Mouse (Mus musculus) embryo, embryonic 11 days (tissue): ENCODE measurements at regions not wholly inside any gene's neighbourhood (a gene's known extent, or its start where the extent isn't known, plus 50 kb on each side); places are given as distances from the start of the nearest gene placed in this dataset.
"Not testable (repeated sequence)": the region's sequence is repeated elsewhere in the genome, so short reads cannot be mapped to it uniquely, and the experiment has no call there.

Experiments
- DNase-seq: peaks from one replicate; pipeline ENCODE4 v3.0.0-alpha.2; 2015

DNA sequence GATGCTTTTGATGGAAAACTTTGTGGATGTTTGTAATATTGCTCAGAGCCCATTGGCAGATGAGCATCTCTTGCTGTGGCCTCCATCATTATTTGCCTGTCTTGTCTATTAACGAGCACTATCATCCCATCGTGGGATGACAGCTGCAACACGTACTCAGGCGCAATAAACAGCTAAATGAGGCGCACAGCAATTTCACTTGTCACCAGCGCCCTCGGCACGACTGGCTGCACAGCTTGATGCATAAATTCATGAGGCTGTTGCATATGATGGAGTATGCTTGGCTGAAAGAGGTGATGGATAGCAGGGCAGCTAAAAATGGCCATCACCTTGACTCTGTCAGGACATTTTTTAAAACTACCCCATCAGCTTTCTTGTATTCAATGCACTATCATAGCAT, 853.1 kb upstream of the Pou3f2 start:
- peak; percentile 48 for DNase-seq

DNA sequence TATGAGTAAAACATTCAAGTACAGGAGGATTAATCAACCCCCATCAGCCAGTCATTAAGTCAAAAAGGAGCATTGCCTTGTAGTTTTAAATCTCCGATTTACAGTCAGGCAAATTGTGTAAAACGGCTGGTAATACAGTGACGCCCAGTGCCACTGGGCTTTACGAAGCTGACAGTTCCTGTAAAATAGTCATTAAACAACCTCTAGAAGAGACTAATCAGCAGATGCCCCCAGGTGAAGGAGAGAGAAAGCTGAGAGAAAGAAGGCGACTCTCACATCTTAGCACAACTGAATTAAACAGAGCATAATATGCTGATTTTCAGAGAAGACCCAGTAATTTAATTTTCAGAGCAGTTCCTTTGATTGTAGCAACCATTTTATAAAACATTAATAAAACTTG, 850.3 kb upstream of the Pou3f2 start:
- no peak for DNase-seq

GRCm38 (mm10) chr4:23300617-23301016, 812.5 kb upstream of the Pou3f2 start:
- DNase-seq, result no peak

DNA sequence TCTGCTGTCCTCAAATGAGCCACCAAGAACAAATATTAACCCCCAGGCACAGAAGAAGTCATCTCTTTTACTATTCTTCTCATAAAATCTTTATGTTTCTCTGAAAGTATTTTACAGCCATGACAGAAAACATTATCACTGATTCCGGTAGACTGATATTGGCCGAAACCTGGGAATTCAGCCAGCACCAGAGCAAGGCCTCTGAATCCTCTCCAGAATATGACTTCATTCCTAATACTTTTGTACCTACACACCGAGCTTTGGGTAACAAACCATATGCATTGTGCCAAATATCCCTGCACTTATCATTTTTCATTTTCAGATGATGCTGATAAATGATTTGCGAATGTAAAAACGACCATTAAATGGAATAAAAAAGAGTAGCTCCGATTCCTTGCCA, 791.9 kb upstream of the Pou3f2 start:
- no peak for DNase-seq

DNA sequence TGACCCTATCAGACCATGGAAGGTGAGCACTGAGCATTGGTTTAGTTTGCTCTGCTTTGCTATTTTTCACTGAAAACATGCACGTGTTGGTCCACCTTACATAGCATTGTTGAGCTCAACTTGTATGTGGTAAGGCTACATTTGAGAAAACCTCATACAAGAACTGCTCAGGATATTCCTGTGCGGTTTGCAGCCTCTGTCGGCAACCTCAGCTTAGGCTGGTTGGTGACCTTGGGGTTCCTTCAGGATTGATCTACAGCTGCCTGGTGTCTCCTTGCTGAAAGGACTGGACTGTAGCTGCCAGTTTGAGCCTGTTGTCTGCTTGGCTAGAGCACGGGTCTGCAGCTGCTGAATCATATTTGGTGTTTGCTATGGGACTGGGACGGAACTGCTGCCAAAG, 787.0 kb upstream of the Pou3f2 start:
- no peak for DNase-seq

GRCm38 (mm10) chr4:23271947-23272346, 783.8 kb upstream of the Pou3f2 start:
- peak; percentile 43 for DNase-seq

- DNase-seq, result no peak
Measured at GRCm38 (mm10) chr4:23260371-23260770, 772.2 kb upstream of the Pou3f2 start.

DNA sequence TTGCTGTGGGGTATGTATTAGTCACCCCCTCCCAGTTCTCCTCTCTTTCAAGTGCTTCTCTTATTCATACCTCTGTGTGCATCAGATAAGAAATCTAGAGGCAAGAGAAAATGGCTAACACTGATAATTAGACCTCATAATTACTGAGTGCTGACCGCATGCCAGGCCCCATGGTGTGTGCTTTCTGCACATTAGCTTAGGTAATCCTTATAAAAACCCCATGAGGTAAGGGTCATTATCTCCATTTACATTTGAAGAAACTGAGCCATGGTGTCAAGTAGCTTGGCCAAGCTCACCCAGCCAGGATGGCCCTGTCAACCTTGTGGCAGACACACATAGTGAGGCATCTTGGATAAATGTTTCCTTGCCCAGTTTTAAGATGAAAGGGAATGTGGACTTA, 746.8 kb upstream of the Pou3f2 start:
- no peak for DNase-seq

GRCm38 (mm10) chr4:23194756-23195155, 706.6 kb upstream of the Pou3f2 start:
- not testable (repeated sequence) for DNase-seq

DNA sequence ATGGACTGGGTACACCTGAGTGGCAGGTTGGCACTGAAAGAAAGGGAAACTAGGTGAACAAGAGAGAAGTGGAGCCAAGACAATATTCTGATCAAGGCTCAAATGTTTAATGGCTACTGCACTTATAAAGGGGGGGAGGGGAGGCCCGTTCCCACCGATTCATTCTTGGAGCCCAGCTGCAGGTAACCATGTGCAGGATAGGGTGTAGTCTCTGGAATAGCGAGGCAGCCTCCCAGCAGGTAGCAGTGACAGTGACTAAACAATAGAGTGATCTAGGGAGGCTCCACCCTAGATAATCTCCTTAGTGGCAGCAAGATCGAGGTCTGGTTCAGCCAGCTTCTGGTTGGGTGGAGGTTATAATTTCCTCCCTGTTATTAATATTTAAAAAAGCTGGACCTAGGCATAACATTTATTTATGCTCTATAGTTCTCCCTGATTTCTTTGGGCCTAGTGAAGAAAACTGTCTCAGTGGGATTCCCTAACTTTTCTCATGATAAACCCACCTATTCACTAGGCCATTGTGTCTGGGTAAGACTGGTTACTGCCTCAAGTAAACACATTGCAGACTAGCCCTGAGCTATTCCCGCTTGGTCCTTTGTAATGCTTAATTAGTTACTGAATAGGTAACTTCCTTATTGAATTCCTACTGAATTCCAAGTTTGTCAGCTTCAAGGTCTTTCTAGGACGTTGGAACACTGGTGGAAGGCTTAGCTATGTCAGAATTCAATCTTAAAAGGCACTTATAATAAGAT, 705.4 kb upstream of the Pou3f2 start:
- DNase-seq, result no peak

GRCm38 (mm10) chr4:23173811-23174210, 685.6 kb upstream of the Pou3f2 start:
- no peak for DNase-seq

GRCm38 (mm10) chr4:23173330-23173729, 685.2 kb upstream of the Pou3f2 start:
- DNase-seq, result peak; percentile 11

GRCm38 (mm10) chr4:23148097-23148849, 660.1 kb upstream of the Pou3f2 start:
- DNase-seq, result no peak

DNA sequence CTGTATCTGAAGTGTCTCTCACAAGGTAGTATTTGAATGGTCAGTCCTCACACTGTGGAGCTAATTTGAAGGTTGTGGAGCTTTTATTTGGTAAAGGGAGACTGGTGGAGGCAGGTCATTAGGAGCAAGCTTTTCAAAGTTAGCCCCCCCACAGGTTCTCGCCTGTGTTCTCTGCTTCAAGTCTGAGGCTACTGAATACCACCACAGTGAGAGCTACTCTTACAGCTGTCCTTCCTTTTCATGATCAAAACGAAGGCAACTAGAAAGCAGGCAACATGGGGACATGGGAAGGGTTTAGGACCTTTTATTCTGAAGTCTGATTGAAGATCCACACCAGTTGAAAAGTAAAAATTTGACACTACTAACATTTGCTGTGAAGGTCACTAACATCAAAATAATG, 645.2 kb upstream of the Pou3f2 start:
- DNase-seq, result no peak

DNA sequence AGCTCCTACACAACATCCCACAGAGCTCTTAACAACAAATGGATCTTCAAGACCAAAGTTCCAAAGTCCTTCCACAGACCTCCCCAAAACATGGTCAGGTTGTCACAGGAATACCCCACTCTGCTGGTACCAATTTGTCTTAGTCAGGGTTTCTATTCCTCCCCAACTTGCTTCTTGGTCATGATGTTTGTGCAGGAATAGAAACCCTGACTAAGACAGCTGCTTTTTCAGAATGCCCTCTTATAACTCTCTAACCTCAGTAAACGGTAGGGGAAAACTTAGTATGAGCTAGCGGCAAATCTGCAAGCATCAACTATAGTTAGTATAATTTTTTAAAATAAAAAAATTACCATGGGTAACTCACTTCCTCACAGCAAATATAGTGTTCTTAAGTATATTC, 613.3 kb upstream of the Pou3f2 start:
- DNase-seq, result peak; percentile 48

- no peak for DNase-seq
Measured at GRCm38 (mm10) chr4:23079521-23079920, 591.4 kb upstream of the Pou3f2 start.

- DNase-seq, result no peak
Measured at GRCm38 (mm10) chr4:23077603-23078002, 589.4 kb upstream of the Pou3f2 start.

DNA sequence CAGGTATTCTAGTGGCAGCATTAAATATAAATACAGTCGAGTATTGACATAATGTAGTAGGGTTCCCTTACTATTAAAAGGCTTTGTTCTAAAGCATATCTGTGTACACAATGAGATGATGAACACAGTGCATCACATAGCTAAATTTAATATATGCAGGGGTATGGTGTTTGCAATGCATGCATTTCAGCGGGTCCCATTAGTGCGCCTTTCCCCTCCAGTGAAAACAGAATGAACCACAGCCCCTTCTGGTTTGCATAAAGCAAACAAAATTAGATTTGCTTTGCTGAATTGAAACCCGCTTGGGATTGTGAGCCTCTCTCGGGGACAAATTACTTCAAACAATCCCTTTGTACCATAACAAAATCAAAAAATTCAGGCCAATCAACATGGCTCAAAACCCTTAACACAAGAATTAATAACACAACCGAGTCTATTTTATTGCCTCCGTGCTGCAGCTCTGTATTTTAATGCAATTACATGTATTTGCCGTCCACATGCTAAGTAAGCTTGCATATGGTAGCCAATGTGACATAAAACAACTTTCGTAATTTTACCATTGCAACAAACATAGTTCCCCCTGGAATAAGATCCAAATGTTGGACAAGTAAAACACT, 562.6 kb upstream of the Pou3f2 start:
- no peak for DNase-seq

DNA sequence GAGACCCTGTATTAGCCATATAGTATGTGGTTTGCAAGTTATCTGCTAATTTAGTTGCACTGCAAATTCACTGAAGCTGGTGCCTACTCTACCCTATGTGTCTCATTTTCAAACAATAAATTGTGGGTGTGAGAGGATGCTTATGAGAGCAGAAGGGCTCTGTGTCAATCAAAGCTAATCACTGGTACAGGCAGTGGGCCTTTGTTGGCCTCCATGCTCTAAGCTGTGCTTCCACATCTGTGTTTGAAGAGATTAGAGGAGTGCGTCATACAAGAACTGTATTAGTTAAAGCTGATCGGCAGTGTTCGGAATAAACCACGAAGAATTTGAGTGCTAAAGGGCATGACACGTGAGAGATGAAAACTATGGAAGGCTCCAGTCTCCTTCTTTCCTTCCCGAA, 549.6 kb upstream of the Pou3f2 start:
- no peak for DNase-seq

- DNase-seq, result no peak
Measured at GRCm38 (mm10) chr4:23031271-23031670, 543.1 kb upstream of the Pou3f2 start.

- no peak for DNase-seq
Measured at GRCm38 (mm10) chr4:23022177-23022576, 534.0 kb upstream of the Pou3f2 start.

- no peak for DNase-seq
Measured at GRCm38 (mm10) chr4:23010346-23010745, 522.2 kb upstream of the Pou3f2 start.

DNA sequence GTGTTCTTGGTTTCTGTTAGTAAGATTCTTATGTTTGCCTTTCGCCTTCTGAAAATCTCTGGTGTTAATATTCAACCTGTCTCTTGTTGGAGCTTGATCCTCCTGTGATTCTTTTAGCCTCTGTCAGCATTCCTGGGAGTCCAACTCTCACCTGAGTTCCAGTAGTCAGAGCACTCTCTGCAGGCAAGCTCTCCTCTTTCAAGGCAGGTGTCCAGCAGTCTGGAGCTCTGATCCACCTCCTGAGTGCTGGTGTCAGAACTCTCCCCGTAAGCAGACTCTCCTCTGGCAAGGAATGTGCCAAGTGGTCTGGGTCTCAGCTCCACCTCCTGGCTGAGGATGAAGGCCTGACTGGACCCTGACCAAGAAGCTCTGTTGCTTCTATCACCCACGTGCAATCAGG, 521.0 kb upstream of the Pou3f2 start:
- not testable (repeated sequence) for DNase-seq

- DNase-seq, result peak; percentile 47
Measured at GRCm38 (mm10) chr4:22998994-22999393, 510.8 kb upstream of the Pou3f2 start.
